In the genomic region with DNA sequence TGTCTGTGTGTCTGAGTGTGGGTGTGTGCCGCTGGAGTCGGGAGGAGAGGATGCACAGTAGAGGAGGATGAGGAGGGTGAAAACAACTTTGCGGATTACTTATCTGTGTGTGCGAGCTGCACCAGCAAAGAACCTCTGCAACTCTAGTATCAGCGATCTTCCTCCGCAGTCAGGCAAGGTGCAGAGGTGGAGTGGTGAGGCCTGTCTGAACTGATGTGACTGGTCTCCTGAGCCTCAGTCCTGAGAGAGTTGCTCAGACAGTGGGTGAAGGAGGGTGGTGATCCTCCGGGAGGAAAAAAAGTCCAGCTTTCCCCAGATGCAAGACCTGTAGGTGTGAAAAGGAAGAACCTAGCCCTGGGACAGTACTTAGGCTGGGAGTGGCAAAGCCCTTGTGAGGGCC, we compare ENCODE assay signal across 8 mouse cellular contexts. TPM values are rescaled to one million over a fixed set of nuclear protein-coding genes. Genes with fewer than 3 reads are reported as not detected.
A peak's percentile ranks its signal among the peaks of the same experiment; 100 is the strongest.
DNase-seq lines count a peak whose midpoint lies in the region; ATAC-seq lines count a peak whose summit lies in the region.

No protein-coding gene starts in this region.

- no peak for DNase-seq in lung, postnatal 4 days
- no peak for DNase-seq in layer of hippocampus, adult 11-12 months (ENCODE audit: low spot score)
- DNase-seq in left cerebral cortex, postnatal 36 days (ENCODE audit: low spot score in 2 of 2): no peak
- DNase-seq in adrenal gland, adult 8-10 months: no peak

- peak overlapping the region; percentile 67 for H3K4me2 ChIP-seq in lung, embryonic 15.5 days
- peak overlapping the region; percentile 90 for H3K4me2 ChIP-seq in forebrain, embryonic 13.5 days
- H3K4me2 ChIP-seq in limb, embryonic 15.5 days: peak overlapping the region; percentile 62
- H3K4me2 ChIP-seq in stomach, embryonic 14.5 days (replicated peaks; ENCODE audit: low read depth, low read length): peak overlapping the region; percentile 70

- H3K4me3 ChIP-seq in lung, embryonic 15.5 days: peak overlapping the region; percentile 37
- H3K4me3 ChIP-seq in forebrain, embryonic 13.5 days: peak overlapping the region; percentile 45
- peak overlapping the region; percentile 36 for H3K4me3 ChIP-seq in limb, embryonic 15.5 days
- peak overlapping the region; percentile 29 for H3K4me3 ChIP-seq in stomach, embryonic 14.5 days (ENCODE audit: low read depth, low read length)

- WGBS in lung, embryonic 15.5 days: 2% methylated on average over 7 of the region's 7 CpGs
- WGBS in forebrain, embryonic 13.5 days: 2% methylated on average over 7 of the region's 7 CpGs
- 6% methylated on average over 7 of the region's 7 CpGs for WGBS in limb, embryonic 15.5 days
- 2% methylated on average over 7 of the region's 7 CpGs for WGBS in stomach, embryonic 14.5 days

- H3K4me1 ChIP-seq in lung, embryonic 15.5 days: peaks cover 17% of the 10 kb centered on the region
- peaks cover 16% of the 10 kb centered on the region for H3K4me1 ChIP-seq in forebrain, embryonic 13.5 days
- H3K4me1 ChIP-seq in limb, embryonic 15.5 days: peaks cover 17% of the 10 kb centered on the region
- peaks cover 7% of the 10 kb centered on the region; the same call in 1 of the 2 replicates for H3K4me1 ChIP-seq in stomach, embryonic 14.5 days (ENCODE audit: control insufficient read depth, insufficient read depth, low read length)

- H3K9me3 ChIP-seq in lung, embryonic 15.5 days: no peaks in the 10 kb centered on the region
- H3K9me3 ChIP-seq in forebrain, embryonic 13.5 days (replicated peaks): no peaks in the 10 kb centered on the region
- H3K9me3 ChIP-seq in limb, embryonic 15.5 days: no peaks in the 10 kb centered on the region
- H3K9me3 ChIP-seq in stomach, embryonic 14.5 days (ENCODE audit: control insufficient read depth, low read depth, low read length): no peaks in the 10 kb centered on the region

- intact Hi-C loops in left cerebral cortex, postnatal 36 days (cut with DNase I): no loop called here

- H3K27ac ChIP-seq in lung, embryonic 15.5 days: no peak overlapping the region
- H3K27ac ChIP-seq in forebrain, embryonic 13.5 days: no peak overlapping the region
- H3K27ac ChIP-seq in limb, embryonic 15.5 days: no peak overlapping the region
- H3K27ac ChIP-seq in stomach, embryonic 14.5 days (ENCODE audit: low read length): no peak overlapping the region

- peaks cover 41% of the 10 kb centered on the region for H3K27me3 ChIP-seq in lung, embryonic 15.5 days
- H3K27me3 ChIP-seq in forebrain, embryonic 13.5 days: peaks cover 29% of the 10 kb centered on the region
- H3K27me3 ChIP-seq in limb, embryonic 15.5 days: peaks cover 30% of the 10 kb centered on the region
- 0 out of 2 replicates have a peak, but pooled peaks cover 7% of the 10 kb centered on the region for H3K27me3 ChIP-seq in stomach, embryonic 14.5 days (ENCODE audit: control insufficient read depth, insufficient read depth, low read length)

- H3K36me3 ChIP-seq in lung, embryonic 15.5 days: no peaks in the 10 kb centered on the region
- no peaks in the 10 kb centered on the region for H3K36me3 ChIP-seq in forebrain, embryonic 13.5 days (ENCODE audit: poor library complexity, severe bottlenecking)
- H3K36me3 ChIP-seq in limb, embryonic 15.5 days: no peaks in the 10 kb centered on the region
- no peaks in the 10 kb centered on the region for H3K36me3 ChIP-seq in stomach, embryonic 14.5 days (ENCODE audit: control insufficient read depth, insufficient read depth, low read length)

- H3K9ac ChIP-seq in lung, embryonic 15.5 days: 0 out of 2 replicates have a peak overlapping the region, but pooled peaks have one; percentile 6
- H3K9ac ChIP-seq in forebrain, embryonic 13.5 days: peak overlapping the region; percentile 58
- H3K9ac ChIP-seq in limb, embryonic 15.5 days: no peak overlapping the region
- H3K9ac ChIP-seq in stomach, embryonic 14.5 days (replicated peaks; ENCODE audit: low read depth, low read length): no peak overlapping the region

- 0 out of 2 replicates have a peak, but pooled peaks have one; percentile 17 for ATAC-seq in lung, embryonic 15.5 days (ENCODE audit: borderline replicate concordance, extremely low read depth, low FRiP score, low TSS enrichment)
- no peak for ATAC-seq in forebrain, embryonic 13.5 days
- no peak for ATAC-seq in limb, embryonic 15.5 days (ENCODE audit: insufficient number of reproducible peaks, low FRiP score, low TSS enrichment, low read depth)
- peak; percentile 3; the same call in 1 of the 2 replicates for ATAC-seq in stomach, embryonic 14.5 days (ENCODE audit: insufficient number of reproducible peaks, insufficient read depth, low FRiP score, low read depth)

RNA-seq across cellular contexts. Expression of a gene that starts 0.4 kb away (rescaled TPM):
- 1.3 and 1.5 TPM in 2 replicates for polyA plus RNA-seq in lung, embryonic 15.5 days (2015; fragmentation: Nextera tagmentation; extraction: Ambion mirVana)
- polyA plus RNA-seq in forebrain, embryonic 13.5 days (2015; fragmentation: Nextera tagmentation; extraction: Ambion mirVana): 2.0 and 2.2 TPM in 2 replicates
- polyA plus RNA-seq in limb, embryonic 15.5 days (2015; fragmentation: Nextera tagmentation; extraction: Ambion mirVana): 2.2 and 2.4 TPM in 2 replicates
- polyA plus RNA-seq in stomach, embryonic 14.5 days (2014; fragmentation: Nextera tagmentation; extraction: Ambion mirVana): 2.8 and 3.0 TPM in 2 replicates
- total RNA-seq in left cerebral cortex, postnatal 36 days (2021): 10 to 100 TPM; 74.6 to 75.0 TPM
- 10 to 100 TPM; 34.4 to 43.1 (median 40.0) TPM for total RNA-seq in adrenal gland, adult 8-10 months (2022)

Comparison
In these comparisons a context has a peak if more than half of its experiments do, and no peak if none do; other contexts are left out.
1. ATAC-seq: peak in lung, embryonic 15.5 days (single experiment) and stomach, embryonic 14.5 days (single experiment); none in forebrain, embryonic 13.5 days (single experiment) and limb, embryonic 15.5 days (single experiment).
2. H3K9ac ChIP-seq: peak in lung, embryonic 15.5 days (single experiment) and forebrain, embryonic 13.5 days (single experiment); none in limb, embryonic 15.5 days (single experiment) and stomach, embryonic 14.5 days (single experiment).
3. Peak in every context shown above with its lines, with median percentiles within 50 percentile points of each other: H3K4me2 ChIP-seq and H3K4me3 ChIP-seq.